Comparison of ENCODE assay signal across 27 mouse cellular contexts in genomic region chr2:31923645-31924044, GRCm38 (mm10). TPM values are rescaled to one million over a fixed set of nuclear protein-coding genes. Genes with fewer than 3 reads are reported as not detected.
"Had no signal": no experiment of that assay in that cellular context is flagged by ENCODE, and none has a peak within 500 bp of the region (broad histone marks: within the 10 kb centered on the region; RNA-seq: fewer than 3 reads in every experiment).

No protein-coding gene starts in this region.

- H3K9ac ChIP-seq: embryonic facial prominence, embryonic 12.5 days; embryonic facial prominence, embryonic 13.5 days; embryonic facial prominence, embryonic 15.5 days; forebrain, embryonic 12.5 days; forebrain, embryonic 13.5 days; forebrain, embryonic 15.5 days; forebrain, postnatal 0 days had no signal

- H3K4me1 ChIP-seq: embryonic facial prominence, embryonic 12.5 days; embryonic facial prominence, embryonic 13.5 days; embryonic facial prominence, embryonic 15.5 days; forebrain, embryonic 12.5 days; forebrain, embryonic 13.5 days; forebrain, embryonic 15.5 days had no signal

- H3K27me3 ChIP-seq: embryonic facial prominence, embryonic 12.5 days; forebrain, embryonic 15.5 days had no signal

- H3K4me3 ChIP-seq: embryonic facial prominence, embryonic 10.5 days; embryonic facial prominence, embryonic 12.5 days; embryonic facial prominence, embryonic 13.5 days; embryonic facial prominence, embryonic 15.5 days; erythroblast, embryonic 14.5 days; forebrain, embryonic 10.5 days; forebrain, embryonic 12.5 days; forebrain, embryonic 13.5 days; forebrain, embryonic 15.5 days; gastrocnemius, adult 2 months; heart, adult 2 months had no signal

- H3K27ac ChIP-seq: embryonic facial prominence, embryonic 10.5 days; embryonic facial prominence, embryonic 12.5 days; embryonic facial prominence, embryonic 13.5 days; embryonic facial prominence, embryonic 15.5 days; forebrain, embryonic 10.5 days; forebrain, embryonic 12.5 days; forebrain, embryonic 13.5 days; forebrain, embryonic 15.5 days; gastrocnemius, adult 2 months; heart, adult 2 months had no signal

- H3K36me3 ChIP-seq: embryonic facial prominence, embryonic 10.5 days; embryonic facial prominence, embryonic 12.5 days; embryonic facial prominence, embryonic 13.5 days; embryonic facial prominence, embryonic 15.5 days; forebrain, embryonic 10.5 days; forebrain, embryonic 12.5 days; forebrain, embryonic 15.5 days had no signal

- H3K9me3 ChIP-seq: embryonic facial prominence, embryonic 10.5 days; embryonic facial prominence, embryonic 12.5 days; embryonic facial prominence, embryonic 13.5 days; embryonic facial prominence, embryonic 15.5 days; forebrain, embryonic 10.5 days; forebrain, embryonic 12.5 days; forebrain, embryonic 13.5 days; forebrain, embryonic 15.5 days had no signal

- H3K4me2 ChIP-seq: embryonic facial prominence, embryonic 12.5 days; embryonic facial prominence, embryonic 13.5 days; embryonic facial prominence, embryonic 15.5 days; forebrain, embryonic 12.5 days; forebrain, embryonic 13.5 days; forebrain, embryonic 15.5 days had no signal

- DNase-seq: cerebellum, adult 9-10 months; cerebellum, adult 9-11 months; cerebellum, postnatal 10 days; cerebellum, postnatal 14 days; cerebellum, postnatal 25 days; cerebellum, postnatal 36 days; embryo, embryonic 11 days; forebrain, postnatal 0 days; gastrocnemius, adult 2 months; gastrocnemius, postnatal 10 days; gastrocnemius, postnatal 14 days; gastrocnemius, postnatal 25 days; gastrocnemius, postnatal 36 days; heart, adult 11 months; heart, adult 18-20 months; heart, adult 2 months had no signal

- ATAC-seq: forebrain, embryonic 13.5 days; forebrain, embryonic 14.5 days; forebrain, embryonic 15.5 days; forebrain, embryonic 16.5 days; forebrain, postnatal 0 days had no signal

RNA-seq across cellular contexts. Expression of gene Aif1l, which starts 26.3 kb away (rescaled TPM):
- polyA plus RNA-seq: erythroblast, embryonic 14.5 days had no signal

RNA-seq across cellular contexts. Expression of gene Lamc3, which starts 36.6 kb away (rescaled TPM):
- polyA plus RNA-seq: erythroblast, embryonic 14.5 days had no signal
